Mouse (Mus musculus): ENCODE measurements around the gene Cfap298. TPM values are rescaled to one million over a fixed set of nuclear protein-coding genes. Genes with fewer than 3 reads are reported as not detected.

Gene Cfap298
- polyA plus RNA-seq (2014; fragmentation: Illumina TruSeq; extraction: RNeasy Lipid Tissue Mini Kit (QIAGEN cat#74804); ENCODE audit: low read depth, low replicate concordance) = 2.6 TPM

DNA sequence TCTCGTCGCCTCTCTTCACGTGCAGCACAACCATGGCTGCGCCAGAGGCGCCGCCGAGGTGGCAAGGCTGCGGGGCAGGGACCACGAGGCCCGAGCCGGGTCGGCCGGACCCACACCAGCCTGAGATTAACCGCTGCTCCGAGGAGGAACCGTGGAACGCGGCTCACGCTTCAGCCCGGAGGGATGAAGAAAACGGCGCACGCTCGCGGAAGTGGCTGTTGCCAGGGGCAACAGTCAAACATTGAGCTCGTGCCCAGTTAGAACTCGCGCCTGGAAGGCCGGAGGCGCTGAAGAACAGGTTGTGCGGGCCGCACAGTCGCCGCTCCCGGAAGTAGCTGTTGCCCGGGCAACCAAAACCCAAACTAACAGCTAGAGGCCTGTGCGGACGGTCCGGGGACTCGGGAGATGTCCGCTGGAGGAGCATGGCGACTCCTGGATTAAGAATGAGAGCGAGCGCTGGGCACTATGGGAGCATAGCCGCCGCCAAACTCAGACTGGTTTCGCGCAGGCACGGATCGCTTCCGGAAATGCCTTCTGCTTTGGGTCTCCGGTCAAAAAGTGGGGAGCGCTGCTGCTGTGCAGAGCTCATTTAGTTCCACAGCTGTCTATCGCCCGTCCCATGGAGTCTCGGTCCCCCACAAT lies at the start of gene Cfap298:
Cfap298 (minus strand) TSS at position 428 of the 642 bp plus-strand sequence.

Other genes with a start within 250 kb of the Cfap298 start
- gene Mis18a, start 207.7 kb downstream of the Cfap298 start, polyA plus RNA-seq (2014; fragmentation: Illumina TruSeq; extraction: RNeasy Lipid Tissue Mini Kit (QIAGEN cat#74804); ENCODE audit: low read depth, low replicate concordance) = 24.4 TPM
- not detected for gene Mrap, start 196.9 kb downstream of the Cfap298 start, polyA plus RNA-seq (2014; fragmentation: Illumina TruSeq; extraction: RNeasy Lipid Tissue Mini Kit (QIAGEN cat#74804); ENCODE audit: low read depth, low replicate concordance)
- 2.8 TPM for gene Urb1, start 124.7 kb downstream of the Cfap298 start, polyA plus RNA-seq (2014; fragmentation: Illumina TruSeq; extraction: RNeasy Lipid Tissue Mini Kit (QIAGEN cat#74804); ENCODE audit: low read depth, low replicate concordance)
- not detected for gene Eva1c, start 108.4 kb downstream of the Cfap298 start, polyA plus RNA-seq (2014; fragmentation: Illumina TruSeq; extraction: RNeasy Lipid Tissue Mini Kit (QIAGEN cat#74804); ENCODE audit: low read depth, low replicate concordance)
- 60.5 TPM for gene Synj1, start 76.2 kb upstream of the Cfap298 start, polyA plus RNA-seq (2014; fragmentation: Illumina TruSeq; extraction: RNeasy Lipid Tissue Mini Kit (QIAGEN cat#74804); ENCODE audit: low read depth, low replicate concordance)
- gene Paxbp1, start 109.4 kb upstream of the Cfap298 start, polyA plus RNA-seq (2014; fragmentation: Illumina TruSeq; extraction: RNeasy Lipid Tissue Mini Kit (QIAGEN cat#74804); ENCODE audit: low read depth, low replicate concordance) = 170 TPM
- gene 4932438H23Rik, start 160.0 kb upstream of the Cfap298 start, polyA plus RNA-seq (2014; fragmentation: Illumina TruSeq; extraction: RNeasy Lipid Tissue Mini Kit (QIAGEN cat#74804); ENCODE audit: low read depth, low replicate concordance) = 2.3 TPM